Mouse (Mus musculus) CD4-positive, CD25-positive, alpha-beta regulatory T cell, adult 4 months (primary cell): Measurements from ENCODE around the gene Olfr726. TPM values are rescaled to one million over a fixed set of nuclear protein-coding genes. Genes with fewer than 3 reads are reported as not detected.

Experiments
- ATAC-seq: one replicate; pipeline ENCODE4 v1.8.0; 2017
- polyA plus RNA-seq, 2 experiments: library from polyadenylated mRNA; unstranded; fragments of 100-300 nt; shearing (Covaris generic); gene quantifications; one replicate each; pipeline ENCODE4 v1.2.1; 2017

Gene Olfr726
- under 1 TPM in 1 of 2 experiments, not detected in 1; 0.34 TPM for polyA plus RNA-seq

- ATAC-seq: no peak
Measured at GRCm38 (mm10) chr14:50090853-50091252, at the start of gene Olfr726. Gene Olfr726 (minus strand): TSS chr14:50090953.

GRCm38 (mm10) chr14:50122886-50123285 is 32.1 kb upstream of the Olfr726 start, which contains the start of gene Olfr727:
Gene Olfr727 (plus strand): TSS chr14:50123186.
- ATAC-seq: no peak

- no peak for ATAC-seq
Measured at GRCm38 (mm10) chr14:50062733-50063104, 28.0 kb downstream of the Olfr726 start.

- ATAC-seq: no peak
Measured at GRCm38 (mm10) chr14:50061955-50062732, 28.6 kb downstream of the Olfr726 start.

GRCm38 (mm10) chr14:50061590-50061954 is 29.2 kb downstream of the Olfr726 start:
- no peak for ATAC-seq

- ATAC-seq: no peak
Measured at GRCm38 (mm10) chr14:50061179-50061578, 29.6 kb downstream of the Olfr726 start.

- ATAC-seq: no peak
Measured at GRCm38 (mm10) chr14:50040275-50040674, 50.5 kb downstream of the Olfr726 start, which contains the start of gene Olfr725. Gene Olfr725 (minus strand): TSS chr14:50040375.

Other genes with a start within 250 kb of the Olfr726 start
- not detected for gene Olfr722, start 189.0 kb downstream of the Olfr726 start, polyA plus RNA-seq
- not detected for gene Olfr723, start 159.2 kb downstream of the Olfr726 start, polyA plus RNA-seq
- gene Olfr724, start 127.7 kb downstream of the Olfr726 start, polyA plus RNA-seq: not detected
- gene Olfr725, start 50.6 kb downstream of the Olfr726 start, polyA plus RNA-seq: not detected
- not detected for gene Olfr727, start 32.2 kb upstream of the Olfr726 start, polyA plus RNA-seq
- not detected for gene Olfr728, start 51.7 kb upstream of the Olfr726 start, polyA plus RNA-seq
- not detected for gene Olfr729, start 62.0 kb upstream of the Olfr726 start, polyA plus RNA-seq
- gene Olfr730, start 97.2 kb upstream of the Olfr726 start, polyA plus RNA-seq: not detected
- gene Olfr731, start 150.9 kb upstream of the Olfr726 start, polyA plus RNA-seq: not detected
- not detected for gene Olfr732, start 193.3 kb upstream of the Olfr726 start, polyA plus RNA-seq
- under 1 TPM in 1 of 2 experiments, not detected in 1; 0.24 TPM for gene Olfr733, start 210.6 kb upstream of the Olfr726 start, polyA plus RNA-seq
- not detected for gene Olfr734, start 235.8 kb upstream of the Olfr726 start, polyA plus RNA-seq